Mouse (Mus musculus): Measurements from ENCODE around the gene Zbtb20.

DNA sequence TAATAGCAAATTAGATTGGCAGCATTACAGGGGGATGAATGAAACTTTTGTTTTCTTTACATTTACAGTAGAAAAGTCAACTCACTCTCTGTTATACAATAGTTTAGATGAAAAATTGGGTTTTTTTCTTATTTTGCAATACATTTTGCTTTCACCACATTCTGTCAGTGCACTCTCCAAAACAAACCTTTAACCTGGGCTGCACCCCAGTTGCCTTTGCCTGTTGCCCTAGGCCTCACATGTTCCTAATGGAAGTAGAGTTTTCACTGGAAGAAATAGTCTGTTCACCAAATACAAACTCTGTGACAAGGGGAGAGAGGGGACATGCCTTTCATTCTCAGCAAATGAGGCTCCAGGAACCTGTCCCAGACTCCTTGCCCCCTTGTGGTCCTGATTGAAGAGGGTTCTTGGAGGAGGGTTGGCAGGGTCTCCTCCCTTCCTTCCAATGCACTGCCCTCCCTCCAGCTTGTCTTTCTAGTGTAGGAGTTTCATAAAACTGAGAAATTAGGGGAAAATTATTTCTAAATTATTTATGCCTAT, 466.3 kb downstream of the Zbtb20 start:
- TF ChIP-seq CTCF (IDR thresholded peaks at IDR 0.05): 0 out of 2 replicates have a peak, but pooled peaks have one; percentile 3
- TF ChIP-seq EP300 (IDR thresholded peaks at IDR 0.05): no peak
